Mouse (Mus musculus) heart, adult 2 months (tissue): ENCODE measurements around the gene Atp6v1e1. TPM values are rescaled to one million over a fixed set of nuclear protein-coding genes. Genes with fewer than 3 reads are reported as not detected.

Experiments
- DNase-seq, 2 experiments: peaks; one replicate each; pipeline ENCODE4 v3.0.0; 2021
- H3K27ac ChIP-seq: fragments of 200-600 bp; 2 replicates; pipeline ENCODE4 v1.8.1; 2022
- H3K27me3 ChIP-seq: fragments of 200-500 bp; 2 replicates; pipeline ENCODE4 v1.6.1; 2012; ENCODE audit warnings: mild to moderate bottlenecking, low read length, inconsistent platforms, mixed read lengths; ENCODE audit not compliant: control insufficient read depth, insufficient read depth
- H3K36me3 ChIP-seq: fragments of 200-500 bp; 2 replicates; pipeline ENCODE4 v1.6.1; 2012; ENCODE audit warnings: low read length, inconsistent platforms; ENCODE audit not compliant: control insufficient read depth, insufficient read depth
- H3K4me1 ChIP-seq: fragments of 200-500 bp; 2 replicates; pipeline ENCODE4 v1.6.1; 2011; ENCODE audit warnings: low read length; ENCODE audit not compliant: control insufficient read depth, insufficient read depth
- H3K4me3 ChIP-seq: fragments of 200-600 bp; 2 replicates; pipeline ENCODE4 v1.8.1; 2022
- H3K79me2 ChIP-seq: fragments of 200-500 bp; replicated peaks from 2 replicates; pipeline ENCODE4 v1.6.1; 2012; ENCODE audit warnings: mild to moderate bottlenecking, inconsistent platforms, low read length, moderate library complexity, mixed read lengths; ENCODE audit not compliant: control insufficient read depth, insufficient read depth
- H3K9ac ChIP-seq: fragments of 200-500 bp; 2 replicates; pipeline ENCODE4 v1.6.1; 2012; ENCODE audit warnings: low read depth, mild to moderate bottlenecking, control low read depth, inconsistent platforms, low read length, mixed read lengths
- CTCF ChIP-seq: fragments of 200-600 bp; IDR thresholded peaks from 2 replicates; pipeline ENCODE4 v1.8.1; 2022; ENCODE audit warnings: antibody characterized with exemption, mild to moderate bottlenecking, moderate library complexity
- EP300 ChIP-seq: fragments of 200-500 bp; IDR thresholded peaks from 2 replicates; pipeline ENCODE4 v1.6.1; 2011; ENCODE audit warnings: low read depth, low read length, control low read depth; ENCODE audit not compliant: insufficient read depth
- POLR2A ChIP-seq: fragments of 200-500 bp; IDR thresholded peaks from 2 replicates; pipeline ENCODE4 v1.6.1; 2011; ENCODE audit warnings: mild to moderate bottlenecking, low read depth, low read length, control low read depth; ENCODE audit not compliant: insufficient read depth
- WGBS: fragments of 180-500 bp; shearing (Covaris S2); methylation state at CpG from one replicate; pipeline ENCODE4 v1.1.7; 2018; 5-methylcytosine and 5-hydroxymethylcytosine counted together
- intact Hi-C: fragments of 180-260 bp; cut with DNase I; formaldehyde crosslinking; loops from one replicate; pipeline ENCODE4 v1.15.1; 2025
- polyA plus RNA-seq: library from polyadenylated mRNA; depleted of rRNA; stranded (reverse); fragments of >200 nt; gene quantifications from 2 replicates; pipeline ENCODE4 v1.2.3, GENCODE M21; 2012
- total RNA-seq, 2 experiments: library from RNA; stranded (reverse); gene quantifications; 2 replicates each; pipeline ENCODE4 v1.2.3; 2021

Atp6v1e1 gene
- total and polyA plus RNA-seq, 3 experiments: 142 to 165 (median 145) TPM

GRCm38 (mm10) chr6:120836389-120837151 is 14.0 kb upstream of the Atp6v1e1 start:
- H3K79me2 ChIP-seq: 0 out of 2 replicates have a peak, but pooled peaks cover 1% of the 10 kb centered on the region
- 2% methylated on average over 37 of the region's 37 CpGs for WGBS
- intact Hi-C loops: no loop called here
- peak overlapping the region; percentile 99 for H3K27ac ChIP-seq
- H3K36me3 ChIP-seq: no peaks in the 10 kb centered on the region; the same call in 1 of the 2 replicates
- no peaks in the 10 kb centered on the region; the same call in 1 of the 2 replicates for H3K4me1 ChIP-seq
- TF ChIP-seq POLR2A: no peak
- no peak for TF ChIP-seq EP300
- no peak for TF ChIP-seq CTCF
- DNase-seq: no peak
- peak overlapping the region; percentile 97 for H3K9ac ChIP-seq
- H3K27me3 ChIP-seq: no peaks in the 10 kb centered on the region
- H3K4me3 ChIP-seq: peak overlapping the region; percentile 98

DNA sequence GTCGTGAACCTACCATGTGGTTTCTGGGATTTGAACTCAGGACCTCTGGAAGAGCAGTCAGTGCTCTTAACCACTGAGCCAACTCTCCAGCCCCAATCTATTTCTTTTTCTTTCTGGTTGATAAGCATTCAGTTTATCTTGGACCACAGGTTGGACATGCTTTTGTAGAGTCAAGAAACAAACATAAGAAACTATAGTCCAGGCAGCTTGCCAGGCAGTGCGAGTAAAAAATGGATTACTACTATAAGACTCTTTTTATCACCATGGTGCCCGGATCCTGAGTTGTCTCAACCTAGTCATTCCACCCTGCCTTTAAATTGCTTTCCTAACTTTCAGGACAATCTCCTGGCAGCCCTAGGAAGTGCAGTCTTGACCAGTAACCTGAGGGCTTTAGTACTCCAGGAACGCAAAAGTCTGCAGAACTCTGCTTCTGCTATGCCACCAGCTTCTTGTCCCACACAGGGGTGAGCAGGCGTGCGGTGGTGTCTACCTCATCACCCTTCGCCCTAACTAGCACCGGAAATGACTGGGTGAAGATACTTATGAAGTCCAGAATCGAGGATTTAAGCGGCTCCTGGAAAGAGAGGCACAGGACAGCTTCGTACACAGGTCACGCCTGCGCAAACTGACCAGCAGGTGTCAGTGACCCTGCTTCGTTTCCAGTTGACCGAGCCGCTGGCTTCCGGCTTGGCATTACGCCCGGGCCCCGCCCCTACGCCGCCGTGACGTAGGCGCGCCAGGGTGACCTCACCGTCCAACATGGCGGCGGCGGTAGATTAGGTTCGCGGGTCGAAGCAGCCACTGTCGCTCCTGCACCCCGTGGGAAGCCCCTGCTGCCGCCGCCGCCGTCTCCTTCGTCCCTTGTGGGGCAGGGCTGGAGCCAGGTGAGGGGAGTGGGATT is 13.1 kb upstream of the Atp6v1e1 start, which contains the start of gene Bcl2l13:
Gene Bcl2l13, plus strand, starts transcription at position 739 of the 901 bp plus-strand sequence.
- Histone ChIP-seq H3K4me3 (peak within 1 kb of the TSS; percentile 98), H3K4me1 (no peaks in the 10 kb centered on the region), H3K27me3 (no peaks in the 10 kb centered on the region), H3K9ac (peak within 1 kb of the TSS; percentile 97), H3K79me2 (0 out of 2 replicates have a peak, but pooled peaks cover 1% of the 10 kb centered on the region), H3K27ac (peak within 1 kb of the TSS; percentile 99), H3K36me3 (no peaks in the 10 kb centered on the region; the same call in 1 of the 2 replicates)
- peak; percentile 97 to 100 for DNase-seq
- intact Hi-C loops: no loop called here
- TF ChIP-seq EP300: peak; percentile 77; the same call in 1 of the 2 replicates
- peak; percentile 96 for TF ChIP-seq POLR2A
- peak; percentile 81 for TF ChIP-seq CTCF
- WGBS: 3% methylated on average over 40 of the region's 40 CpGs

- WGBS: 87% methylated on average over 4 of the region's 4 CpGs
- Histone ChIP-seq H3K36me3 (no peaks in the 10 kb centered on the region; the same call in 1 of the 2 replicates), H3K27ac (no peak overlapping the region), H3K27me3 (no peaks in the 10 kb centered on the region), H3K9ac (no peak overlapping the region), H3K4me3 (no peak overlapping the region), H3K79me2 (no peaks in the 10 kb centered on the region), H3K4me1 (no peaks in the 10 kb centered on the region)
- TF ChIP-seq CTCF (no peak), POLR2A (no peak), EP300 (no peak)
- intact Hi-C loops: no loop called here
- DNase-seq: no peak
Observed at GRCm38 (mm10) chr6:120834766-120835321, 12.3 kb upstream of the Atp6v1e1 start.

DNA sequence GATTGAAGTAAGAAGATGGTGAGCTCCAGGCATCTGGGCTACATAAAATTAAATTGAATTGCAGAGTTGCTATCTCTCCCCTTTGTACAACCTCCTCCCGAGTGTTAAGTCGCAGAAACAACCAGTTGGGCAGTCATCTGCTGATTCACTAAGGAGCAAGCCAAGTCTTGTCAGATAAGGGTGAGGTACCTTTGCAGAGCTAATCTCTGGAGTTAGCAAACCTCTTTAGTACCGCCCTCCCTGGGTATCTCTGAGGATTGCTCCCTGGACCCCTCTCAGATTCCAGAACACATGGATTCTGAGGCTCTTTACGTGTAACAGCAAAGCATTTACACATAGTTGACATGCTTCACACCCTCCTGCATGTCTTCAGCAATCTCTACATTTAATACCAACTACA is 9.5 kb upstream of the Atp6v1e1 start:
- Histone ChIP-seq H3K9ac (no peak overlapping the region), H3K4me1 (no peaks in the 10 kb centered on the region), H3K4me3 (no peak overlapping the region), H3K27ac (no peak overlapping the region), H3K27me3 (no peaks in the 10 kb centered on the region), H3K36me3 (no peaks in the 10 kb centered on the region; the same call in 1 of the 2 replicates), H3K79me2 (no peaks in the 10 kb centered on the region)
- TF ChIP-seq EP300 (no peak), CTCF (no peak)
- WGBS: 44% methylated on average over 4 of the region's 4 CpGs
- intact Hi-C loops: no loop called here
- DNase-seq: no peak

DNA sequence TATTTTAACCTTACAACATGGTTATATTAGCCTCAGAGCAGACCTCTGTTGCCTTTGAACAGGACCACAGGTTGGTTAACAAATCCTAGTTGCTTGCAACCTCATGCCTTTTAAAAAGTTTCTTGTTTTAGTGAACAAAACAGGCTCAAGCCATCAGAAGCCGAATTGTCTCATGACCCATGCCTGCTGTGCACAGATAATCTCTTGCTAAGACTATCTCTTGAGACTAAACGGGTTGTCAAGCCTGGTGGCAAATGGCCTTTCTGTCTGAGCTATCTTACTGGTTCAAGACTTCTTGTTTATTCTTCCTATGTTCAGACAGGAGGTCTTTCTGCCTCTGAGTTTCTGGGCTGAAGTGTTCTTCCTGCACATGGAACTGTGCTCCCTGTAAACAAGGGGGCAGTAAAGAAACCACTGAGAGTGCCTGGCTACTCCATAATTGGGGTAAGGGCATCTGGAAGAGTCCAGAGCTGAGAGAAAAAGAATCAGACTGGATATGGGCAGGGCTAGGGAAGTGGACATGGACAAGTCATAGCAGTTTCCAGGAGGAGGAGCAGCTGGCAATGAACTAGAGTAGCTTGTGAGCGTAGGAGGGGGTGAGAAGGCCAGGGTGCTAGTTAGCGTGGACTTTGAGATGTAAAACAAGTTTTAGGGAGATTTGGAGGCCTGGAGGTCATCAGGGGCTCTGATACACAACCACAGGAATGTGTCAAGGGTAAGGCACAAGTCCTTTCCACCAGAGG is 8.4 kb upstream of the Atp6v1e1 start:
- no peak for TF ChIP-seq EP300
- TF ChIP-seq CTCF: no peak
- no peak for TF ChIP-seq POLR2A
- Histone ChIP-seq H3K4me3 (no peak overlapping the region), H3K4me1 (no peaks in the 10 kb centered on the region), H3K79me2 (no peaks in the 10 kb centered on the region), H3K27me3 (no peaks in the 10 kb centered on the region), H3K36me3 (no peaks in the 10 kb centered on the region), H3K9ac (no peak overlapping the region), H3K27ac (no peak overlapping the region)
- 64% methylated on average over 4 of the region's 4 CpGs for WGBS
- intact Hi-C loops: no loop called here
- DNase-seq: no peak
